Mouse (Mus musculus) C2C12 (cell line): Measurements from ENCODE around the gene Kif13a. TPM values are rescaled to one million over a fixed set of nuclear protein-coding genes. Genes with fewer than 3 reads are reported as not detected.

Experiments
- H3K27me3 ChIP-seq: one replicate; pipeline ENCODE4 v1.6.1; 2011; ENCODE audit not compliant: control insufficient read depth, insufficient read depth, insufficient read length
- H3K36me3 ChIP-seq: one replicate; pipeline ENCODE4 v1.6.1; 2011; ENCODE audit not compliant: control insufficient read depth, insufficient read depth
- H3K4me3 ChIP-seq: one replicate; pipeline ENCODE4 v1.5.1; 2011; ENCODE audit warnings: mild to moderate bottlenecking, control low read depth; ENCODE audit not compliant: poor library complexity, insufficient read depth, severe bottlenecking
- H3K79me2 ChIP-seq: one replicate; pipeline ENCODE4 v1.6.1; 2011; ENCODE audit not compliant: control insufficient read depth, insufficient read depth
- H3K79me3 ChIP-seq: one replicate; pipeline ENCODE4 v1.6.1; 2011; ENCODE audit warnings: low read depth, control low read depth
- H3ac ChIP-seq: one replicate; pipeline ENCODE3; 2011; ENCODE audit warnings: low read depth; ENCODE audit not compliant: control insufficient read depth, insufficient read length
- CEBPB ChIP-seq: IDR thresholded peaks from one replicate; pipeline ENCODE4 v1.6.1; 2011; ENCODE audit warnings: low read depth, mild to moderate bottlenecking, control low read depth, moderate library complexity
- CTCF ChIP-seq: IDR thresholded peaks from one replicate; pipeline ENCODE4 v1.5.1; 2011; ENCODE audit not compliant: control insufficient read depth, insufficient read depth, insufficient read length
- FOSL1 ChIP-seq: IDR thresholded peaks from one replicate; pipeline ENCODE4 v1.8.0; 2011; ENCODE audit warnings: mild to moderate bottlenecking, low read length; ENCODE audit not compliant: poor library complexity, insufficient read depth, severe bottlenecking
- MAX ChIP-seq: IDR thresholded peaks from one replicate; pipeline ENCODE4 v1.6.1; 2011; ENCODE audit warnings: mild to moderate bottlenecking, control low read depth
- MYOD1 ChIP-seq: IDR thresholded peaks from one replicate; pipeline ENCODE4 v1.6.1; 2011; ENCODE audit warnings: low read depth; ENCODE audit not compliant: control insufficient read depth, insufficient read length
- MYOG ChIP-seq: IDR thresholded peaks from one replicate; pipeline ENCODE4 v1.6.1; 2011; ENCODE audit not compliant: control insufficient read depth, insufficient read length; ENCODE audit errors: extremely low read depth
- USF1 ChIP-seq: IDR thresholded peaks from one replicate; pipeline ENCODE4 v1.6.1; 2011; ENCODE audit warnings: low read depth, mild to moderate bottlenecking, control low read depth, moderate library complexity
- polyA plus RNA-seq: library from polyadenylated mRNA; unstranded; fragments of >200 nt; fragmentation: generic; extraction: Trizol; gene quantifications from one replicate; pipeline ENCODE4 v1.2.1, GENCODE M21; 2012; ENCODE audit warnings: missing spikeins

Kif13a gene
- polyA plus RNA-seq, 1 experiment: 9.2 TPM

DNA sequence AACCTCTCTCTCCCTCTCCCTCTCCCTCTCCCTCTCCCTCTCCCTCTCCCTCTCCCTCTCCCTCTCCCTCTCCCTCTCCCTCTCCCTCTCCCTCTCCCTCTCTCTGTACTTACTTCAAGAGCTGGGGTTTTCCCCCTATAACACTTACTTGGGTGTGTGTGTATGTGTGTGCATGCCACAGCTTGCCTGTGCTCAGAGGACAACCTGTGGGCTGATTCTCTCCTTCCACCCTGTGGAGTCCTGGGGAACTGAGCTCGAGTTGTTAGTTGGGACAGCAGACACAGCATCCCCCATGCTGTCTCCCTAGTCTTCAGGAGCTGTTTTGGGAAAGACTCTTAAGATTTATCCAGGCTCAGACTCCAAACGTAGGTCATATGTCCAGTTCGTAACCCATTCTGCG lies 37.6 kb upstream of the Kif13a start:
- TF ChIP-seq CEBPB (no peak), MYOG (no peak), FOSL1 (no peak), MYOD1 (no peak), USF1 (no peak), CTCF (no peak)
- no peaks in the 10 kb centered on the region for H3K79me3 ChIP-seq

DNA sequence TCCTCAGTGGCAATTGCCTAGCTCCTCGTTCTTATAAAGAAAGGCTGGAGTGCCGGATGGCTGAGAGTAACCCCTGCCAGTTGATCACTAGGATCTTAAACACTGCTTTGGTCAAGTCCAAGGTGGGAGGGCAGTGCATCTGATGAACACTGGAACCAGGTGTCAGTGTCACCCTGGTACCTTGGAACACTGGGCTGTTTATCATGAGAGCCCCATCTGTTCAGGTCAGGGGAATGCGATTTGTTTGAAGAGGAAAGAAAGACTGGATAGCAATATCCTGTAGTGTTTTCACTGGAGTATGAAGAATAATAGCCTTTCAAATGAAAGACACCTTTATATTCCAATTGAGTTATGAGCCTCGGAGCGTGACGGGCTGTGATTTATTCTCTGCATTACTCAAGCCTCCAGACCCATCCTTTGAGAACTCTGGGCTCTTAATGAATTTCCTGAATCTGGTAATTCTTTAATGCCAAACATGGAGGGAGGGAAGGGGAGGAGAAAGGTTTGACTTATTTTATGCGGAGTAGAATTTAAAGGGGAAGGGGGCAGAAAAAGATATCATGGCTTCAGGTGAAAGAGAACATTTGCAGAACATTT lies 31.3 kb upstream of the Kif13a start:
- no peak overlapping the region for H3ac ChIP-seq
- H3K36me3 ChIP-seq: no peaks in the 10 kb centered on the region
- no peaks in the 10 kb centered on the region for H3K79me2 ChIP-seq

More for the DNA sequence above, 37.6 kb upstream of the Kif13a start:
- Histone ChIP-seq H3K79me2 (no peaks in the 10 kb centered on the region), H3K4me3 (no peak overlapping the region), H3ac (no peak overlapping the region), H3K27me3 (no peaks in the 10 kb centered on the region), H3K36me3 (no peaks in the 10 kb centered on the region)

DNA sequence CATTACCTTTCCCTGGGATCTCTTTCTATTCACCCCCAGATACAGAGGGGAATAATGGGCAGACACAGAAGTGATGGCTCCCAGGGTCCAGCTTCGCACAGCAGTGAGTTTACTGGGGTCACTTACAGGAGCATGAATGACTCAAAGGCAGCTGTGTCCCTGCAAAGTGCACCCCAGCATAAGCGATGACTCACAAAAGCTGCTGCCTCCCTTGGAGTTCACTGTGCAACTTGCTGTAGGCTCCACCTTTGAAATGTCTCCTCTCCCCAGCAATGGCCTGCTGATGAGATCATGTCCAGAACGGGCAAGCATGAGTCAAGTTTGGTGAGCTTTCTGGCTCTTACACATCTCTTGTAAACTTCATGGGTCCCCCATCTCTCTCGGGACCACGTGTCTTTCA lies 29.5 kb upstream of the Kif13a start:
- no peaks in the 10 kb centered on the region for H3K36me3 ChIP-seq
- no peaks in the 10 kb centered on the region for H3K79me2 ChIP-seq
- no peaks in the 10 kb centered on the region for H3K27me3 ChIP-seq
- H3K79me3 ChIP-seq: no peaks in the 10 kb centered on the region
- TF ChIP-seq FOSL1: peak; percentile 16
- TF ChIP-seq MYOG: no peak
- peak; percentile 71 for TF ChIP-seq MYOD1
- TF ChIP-seq USF1: peak; percentile 45
- no peak overlapping the region for H3K4me3 ChIP-seq
- H3ac ChIP-seq: no peak overlapping the region

More for the DNA sequence above, 31.3 kb upstream of the Kif13a start:
- no peaks in the 10 kb centered on the region for H3K79me3 ChIP-seq
- TF ChIP-seq CEBPB (no peak), MAX (no peak), USF1 (no peak), FOSL1 (no peak), MYOG (no peak), MYOD1 (no peak), CTCF (no peak)
- no peaks in the 10 kb centered on the region for H3K27me3 ChIP-seq
- H3K4me3 ChIP-seq: no peak overlapping the region

DNA sequence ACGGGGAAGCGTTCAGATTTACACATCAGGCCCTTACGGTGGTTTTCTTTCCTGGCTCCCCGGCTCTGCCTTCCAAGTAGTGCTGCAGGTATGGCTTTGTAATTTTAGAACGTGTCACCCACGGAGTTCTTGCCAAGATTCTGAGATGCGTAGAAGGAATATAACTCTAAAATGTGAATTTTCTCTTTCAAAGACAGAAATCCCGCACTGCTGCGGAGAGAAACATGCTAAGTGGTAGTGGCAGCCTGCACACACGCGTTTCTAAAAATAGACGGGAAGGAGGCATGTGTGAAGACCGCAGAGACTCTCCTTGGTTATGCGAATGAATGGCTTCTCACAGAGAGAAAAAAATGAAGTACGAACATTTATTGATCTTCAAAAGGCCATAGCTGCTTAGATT lies 21.5 kb upstream of the Kif13a start:
- no peak for TF ChIP-seq CTCF
- no peak for TF ChIP-seq MYOD1
- no peak for TF ChIP-seq USF1
- TF ChIP-seq CEBPB: no peak
- TF ChIP-seq MAX: no peak
- TF ChIP-seq MYOG: no peak
- TF ChIP-seq FOSL1: no peak
- no peaks in the 10 kb centered on the region for H3K36me3 ChIP-seq
- H3K79me2 ChIP-seq: no peaks in the 10 kb centered on the region
- no peak overlapping the region for H3ac ChIP-seq
- H3K79me3 ChIP-seq: no peaks in the 10 kb centered on the region
- no peaks in the 10 kb centered on the region for H3K27me3 ChIP-seq
- H3K4me3 ChIP-seq: no peak overlapping the region

DNA sequence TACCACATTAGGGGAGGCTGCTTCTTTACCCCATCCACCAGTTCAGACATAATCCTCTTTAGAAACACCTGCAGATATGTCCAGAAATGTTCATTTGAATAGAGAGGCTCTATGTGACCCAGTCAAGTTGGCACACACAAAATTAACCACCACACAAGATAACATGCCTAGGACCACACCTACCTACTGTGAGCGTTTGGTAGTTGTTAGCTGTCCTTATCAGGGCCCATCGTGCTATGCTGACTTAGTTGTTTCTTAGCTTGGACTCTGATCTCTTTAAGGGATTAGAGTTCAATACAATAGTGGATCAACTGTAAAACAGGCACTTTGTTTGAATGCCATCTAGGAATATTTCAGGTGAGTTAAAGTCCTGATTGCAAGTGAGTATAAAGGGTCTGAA lies 20.1 kb upstream of the Kif13a start:
- Histone ChIP-seq H3K27me3 (no peaks in the 10 kb centered on the region), H3ac (no peak overlapping the region), H3K4me3 (no peak overlapping the region), H3K36me3 (no peaks in the 10 kb centered on the region), H3K79me3 (no peaks in the 10 kb centered on the region), H3K79me2 (no peaks in the 10 kb centered on the region)
- no peak for TF ChIP-seq MYOG
- TF ChIP-seq MAX: no peak
- no peak for TF ChIP-seq CTCF
- TF ChIP-seq USF1: no peak
- TF ChIP-seq CEBPB: no peak
- TF ChIP-seq MYOD1: no peak
- TF ChIP-seq FOSL1: no peak

DNA sequence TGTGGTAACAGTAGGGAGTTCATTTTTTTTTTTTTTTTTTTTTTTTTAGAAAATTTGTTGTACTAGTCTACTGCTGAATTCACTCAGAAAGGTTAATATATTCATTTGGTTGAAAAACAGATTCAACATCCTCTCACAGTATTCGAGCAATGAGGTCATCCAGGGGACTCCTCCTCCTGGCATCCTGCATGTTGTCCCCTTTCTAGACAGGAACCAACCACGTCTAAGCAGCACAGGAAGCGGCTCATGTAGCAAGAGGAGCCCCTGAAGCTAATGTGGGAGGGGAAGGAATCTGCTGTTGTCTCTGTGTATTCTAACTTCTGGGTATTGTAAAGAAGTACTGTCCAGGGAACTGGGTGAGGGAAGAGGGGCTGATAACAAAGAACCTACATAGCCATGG lies 18.4 kb upstream of the Kif13a start:
- H3K4me3 ChIP-seq: no peak overlapping the region
- TF ChIP-seq FOSL1 (no peak), USF1 (no peak), MAX (no peak), CEBPB (no peak), CTCF (no peak), MYOD1 (no peak), MYOG (no peak)

More for the DNA sequence above, 18.4 kb upstream of the Kif13a start:
- no peaks in the 10 kb centered on the region for H3K79me2 ChIP-seq
- no peaks in the 10 kb centered on the region for H3K36me3 ChIP-seq
- H3K27me3 ChIP-seq: no peaks in the 10 kb centered on the region
- no peak overlapping the region for H3ac ChIP-seq
- no peaks in the 10 kb centered on the region for H3K79me3 ChIP-seq
